Comparison of ENCODE assay signal across 22 mouse cellular contexts in genomic region chr2:7236452-7236851, GRCm38 (mm10).
DNase-seq lines count a peak whose midpoint lies in the region; ATAC-seq and TF ChIP-seq lines count a peak whose summit lies in the region.
"Had no signal": no experiment of that assay in that cellular context is flagged by ENCODE, and none has a peak within 500 bp of the region (broad histone marks: within the 10 kb centered on the region; RNA-seq: fewer than 3 reads in every experiment).

No protein-coding gene starts in this region.

- POLR2A ChIA-PET in Patski (lab: Charles Lee), result no interaction called here

- peak overlapping the region; percentile 89 for H3K27ac ChIP-seq in left cerebral cortex, adult 2 months
- H3K27ac ChIP-seq: embryonic facial prominence, embryonic 13.5 days; embryonic facial prominence, embryonic 15.5 days; forebrain, embryonic 10.5 days; forebrain, embryonic 12.5 days had no signal

- H3K27me3 ChIP-seq in Patski, result no peaks in the 10 kb centered on the region
- H3K27me3 ChIP-seq: embryonic facial prominence, embryonic 13.5 days; embryonic facial prominence, embryonic 15.5 days; forebrain, embryonic 12.5 days had no signal

- intact Hi-C loops in left cerebral cortex, adult 2 months (cut with DNase I), result loop anchor here (10.0 kb wide), 2 partner anchors 1038 to 1258 kb away; no protein-coding TSS in a partner anchor
- intact Hi-C loops in left cerebral cortex, postnatal 10 days (cut with DNase I), result no loop called here

- CTCF ChIA-PET in Patski (lab: Charles Lee), result no interaction called here

- in situ Hi-C loops in Patski (cut with MboI; ENCODE audit: low pct_unique_long_range_greater_than_20kb), result no loop called here

- H3K4me3 ChIP-seq in left cerebral cortex, adult 2 months, result no peak overlapping the region
- H3K4me3 ChIP-seq: embryonic facial prominence, embryonic 13.5 days; embryonic facial prominence, embryonic 15.5 days; erythroblast, embryonic 14.5 days; forebrain, embryonic 10.5 days; forebrain, embryonic 12.5 days had no signal

- DNase-seq in left cerebral cortex, adult 2 months (ENCODE audit: extremely low spot score in 1 of 2, low spot score in 2 of 2), result no peak
- no peak for DNase-seq in left cerebral cortex, postnatal 10 days (ENCODE audit: extremely low spot score in 1 of 2, low spot score in 2 of 2)
- DNase-seq in Muller cell, postnatal 12 days (ENCODE audit: inconsistent ontology term), result peak; percentile 80
- DNase-seq in Patski (ENCODE audit: low read depth, low spot score), result peak; percentile 33
- DNase-seq in spleen, postnatal 36 days (ENCODE audit: low spot score in 2 of 2), result no peak
- DNase-seq in c-Kit-positive CD71-positive TER-119-positive erythroid progenitor cells, embryonic 14.5 days (ENCODE audit: low spot score), result no peak
- DNase-seq: adrenal gland, adult 2 months; adrenal gland, postnatal 10 days; adrenal gland, postnatal 25 days; cerebellum, adult 11-12 months; cerebellum, adult 2 months; cerebellum, adult 9-10 months; cerebellum, postnatal 10 days; cerebellum, postnatal 25 days; embryo, embryonic 11 days had no signal

- peak; percentile 96 for ATAC-seq in Patski
- ATAC-seq: forebrain, embryonic 14.5 days; forebrain, embryonic 16.5 days had no signal

- TF ChIP-seq CTCF in left cerebral cortex, adult 2 months (IDR thresholded peaks at IDR 0.05), result no peak
- TF ChIP-seq CTCF in Patski (IDR thresholded peaks at IDR 0.05), result no peak

Comparison
In these comparisons a context has a peak if more than half of its experiments do, and no peak if none do; other contexts are left out.
1. DNase-seq: peak in Muller cell, postnatal 12 days (single experiment) and Patski (single experiment); none in left cerebral cortex, adult 2 months (0 of 2), left cerebral cortex, postnatal 10 days (0 of 2), spleen, postnatal 36 days (0 of 2) and c-Kit-positive CD71-positive TER-119-positive erythroid progenitor cells, embryonic 14.5 days (single experiment).